Mouse (Mus musculus): ENCODE results near the gene Tacc2.

- TF ChIP-seq CTCF (IDR thresholded peaks at IDR 0.05) (no peak), EP300 (IDR thresholded peaks at IDR 0.05) (no peak)
These were observed 13.4 kb upstream of the Tacc2 start for GRCm38 (mm10) chr7:130563880-130564279.
